Mouse (Mus musculus): ENCODE measurements at regions not wholly inside any gene's neighbourhood (a gene's known extent, or its start where the extent isn't known, plus 50 kb on each side); places are given as distances from the start of the nearest gene placed in this dataset.

DNA sequence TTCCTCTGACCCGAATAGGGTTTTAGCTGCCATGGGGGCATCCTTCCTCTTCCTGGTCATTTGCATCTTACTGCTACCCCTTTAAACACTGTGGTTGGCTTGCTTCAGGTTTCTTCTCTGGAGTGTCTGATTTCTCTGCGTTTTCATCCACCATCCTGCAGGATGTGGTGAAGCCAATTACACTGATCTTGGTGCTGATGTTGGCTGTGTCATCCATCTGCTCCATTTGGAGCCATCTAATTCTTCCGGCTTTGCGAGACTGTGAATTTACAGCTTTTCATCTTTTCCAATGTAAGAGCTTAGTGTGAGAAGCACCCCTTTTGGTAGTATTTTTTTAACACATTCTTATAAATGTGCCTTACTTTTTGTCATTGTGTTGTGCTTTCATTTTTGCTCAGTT, 66.4 kb upstream of the Csl start:
- no peak for DNase-seq (ENCODE audit: extremely low spot score in 1 of 2, low spot score in 2 of 2)
- intact Hi-C loops (cut with DNase I): no loop called here

DNA sequence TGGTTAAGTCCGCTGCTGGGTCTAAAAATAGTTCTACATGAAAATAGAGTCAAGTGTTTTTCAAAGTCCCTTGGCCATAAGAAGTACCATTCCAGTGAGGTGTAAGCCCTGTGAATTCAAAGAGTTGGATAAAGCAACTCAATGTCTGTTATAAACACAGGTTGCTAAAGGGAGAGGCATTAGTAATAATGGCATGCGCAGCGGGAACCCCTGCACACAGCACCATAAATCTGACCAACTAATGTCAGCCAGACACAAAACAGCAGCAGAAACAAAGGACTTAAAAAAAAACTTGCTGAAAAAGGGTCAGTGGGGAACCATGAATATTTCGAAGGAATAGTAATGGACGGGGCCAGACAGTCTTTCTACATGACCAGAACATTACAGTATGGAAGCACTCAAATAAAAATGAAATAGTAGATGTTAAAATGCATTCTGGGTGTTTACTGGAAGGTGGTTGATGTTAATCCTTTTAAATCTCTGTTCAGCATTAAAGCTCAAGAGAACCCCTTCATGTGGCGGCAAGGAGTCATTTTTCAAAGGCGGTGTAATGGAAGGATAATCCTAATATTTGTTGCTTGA, 52.7 kb upstream of the Csl start:
- intact Hi-C loops (cut with DNase I): no loop called here
- no peak for DNase-seq (ENCODE audit: extremely low spot score in 1 of 2, low spot score in 2 of 2)

DNA sequence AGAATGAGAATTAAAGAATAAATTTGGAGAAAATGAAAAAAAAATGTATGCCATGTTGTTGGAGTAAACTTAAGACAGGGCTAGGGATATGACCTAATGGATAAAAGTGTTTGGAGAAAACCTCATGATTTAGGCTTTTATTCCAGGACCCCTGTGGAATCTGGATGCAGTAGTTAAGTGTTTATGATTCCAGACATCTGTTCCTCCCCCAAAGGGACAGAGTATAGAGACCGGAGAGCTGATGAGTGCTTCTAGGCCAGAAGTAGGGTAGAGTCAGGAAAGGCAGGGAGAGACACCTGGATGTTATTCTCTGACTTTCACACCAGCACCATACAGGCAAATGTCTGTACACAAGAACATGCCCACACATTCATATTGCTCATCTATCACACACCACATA, 52.0 kb upstream of the Csl start:
- intact Hi-C loops (cut with DNase I): no loop called here
- no peak for DNase-seq (ENCODE audit: extremely low spot score in 1 of 2, low spot score in 2 of 2)

Measured in left cerebral cortex, postnatal 10 days (tissue).